Mouse (Mus musculus): ENCODE results near the gene Cdk5r2. TPM values are rescaled to one million over a fixed set of nuclear protein-coding genes. Genes with fewer than 3 reads are reported as not detected.

Gene Cdk5r2
- polyA plus RNA-seq, 1 experiment from 2014 or later = 1.2 TPM

- H3K9me3 ChIP-seq (ENCODE audit: control insufficient read depth, low read length) = no peaks in the 10 kb centered on the region
- peaks cover 11% of the 10 kb centered on the region; the same call in 1 of the 2 replicates for H3K4me1 ChIP-seq (replicated peaks; ENCODE audit: control insufficient read depth, insufficient read depth, low read length)
- no peak overlapping the region for H3K4me2 ChIP-seq (ENCODE audit: low read depth, low read length, severe bottlenecking)
- no peak overlapping the region for H3K9ac ChIP-seq (ENCODE audit: low read length)
- H3K36me3 ChIP-seq (ENCODE audit: control insufficient read depth, insufficient read depth, low read length) = no peaks in the 10 kb centered on the region
- no peak overlapping the region for H3K4me3 ChIP-seq (ENCODE audit: low read depth, low read length)
- no peak overlapping the region for H3K27ac ChIP-seq (ENCODE audit: low read depth, low read length)
- no peak for ATAC-seq (replicated peaks; ENCODE audit: low FRiP score)
- peaks cover 54% of the 10 kb centered on the region for H3K27me3 ChIP-seq (ENCODE audit: control insufficient read depth, insufficient read depth, low read length)
- 25% methylated on average over 6 of the region's 6 CpGs for WGBS
- DNase-seq (ENCODE audit: low spot score) = no peak
Observed at GRCm38 (mm10) chr1:74902191-74902590, 47.5 kb downstream of the Cdk5r2 start.

MicroRNA genes within 50 kb of the gene (microRNA counts, 519-probe panel; counts per million panel counts)
- microRNA mmu-miR-375 = 31.2 counts per million

Small RNA genes within 50 kb of the gene (microRNA-seq; reads per million reads assigned to microRNA genes)
- gene Mir375 (ENCODE audit: insufficient number of aligned reads) = 298 reads per million, percentile 51 among the genes with 10 or more reads in this experiment

Other genes starting within 250 kb of the Cdk5r2 start
- 54.8 and 68.5 TPM in 2 replicates for gene Ttll4, start 193.2 kb upstream of the Cdk5r2 start, polyA plus RNA-seq (2014; fragmentation: Nextera tagmentation; extraction: Ambion mirVana)
- gene Cyp27a1, start 141.4 kb upstream of the Cdk5r2 start, polyA plus RNA-seq (2014; fragmentation: Nextera tagmentation; extraction: Ambion mirVana) = 5.8 and 6.7 TPM in 2 replicates
- 0.39 TPM in 1 of 2 replicates, not detected in the other for gene Prkag3, start 105.7 kb upstream of the Cdk5r2 start, polyA plus RNA-seq (2014; fragmentation: Nextera tagmentation; extraction: Ambion mirVana)
- gene Wnt6, start 83.0 kb upstream of the Cdk5r2 start, polyA plus RNA-seq (2014; fragmentation: Nextera tagmentation; extraction: Ambion mirVana) = 7.0 and 8.5 TPM in 2 replicates
- gene Wnt10a, start 63.4 kb upstream of the Cdk5r2 start, polyA plus RNA-seq (2014; fragmentation: Nextera tagmentation; extraction: Ambion mirVana) = 1.5 and 2.4 TPM in 2 replicates
- gene Fev, start 30.5 kb downstream of the Cdk5r2 start, polyA plus RNA-seq (2014; fragmentation: Nextera tagmentation; extraction: Ambion mirVana) = not detected in 2 replicates
- gene Cryba2, start 38.2 kb downstream of the Cdk5r2 start, polyA plus RNA-seq (2014; fragmentation: Nextera tagmentation; extraction: Ambion mirVana) = not detected in 2 replicates
- gene Cfap65, start 80.7 kb downstream of the Cdk5r2 start, polyA plus RNA-seq (2014; fragmentation: Nextera tagmentation; extraction: Ambion mirVana) = 0.11 and 0.25 TPM in 2 replicates
- 0.07 and 0.35 TPM in 2 replicates for gene Ihh, start 96.7 kb downstream of the Cdk5r2 start, polyA plus RNA-seq (2014; fragmentation: Nextera tagmentation; extraction: Ambion mirVana)